Mouse (Mus musculus) embryonic fibroblast, embryonic 13.5 days (primary cell): ENCODE measurements at regions not wholly inside any gene's neighbourhood (a gene's known extent, or its start where the extent isn't known, plus 50 kb on each side); places are given as distances from the start of the nearest gene placed in this dataset.

Experiments
- CTCF ChIP-seq: IDR thresholded peaks from 2 replicates; pipeline ENCODE4 v1.5.1; 2011; ENCODE audit warnings: mild to moderate bottlenecking, control low read depth, low read length, moderate library complexity, borderline replicate concordance; ENCODE audit not compliant: insufficient read depth
- POLR2A ChIP-seq: IDR thresholded peaks from 2 replicates; pipeline ENCODE4 v1.6.1; 2011; ENCODE audit warnings: low read depth, mild to moderate bottlenecking, control low read depth, low read length, moderate library complexity

DNA sequence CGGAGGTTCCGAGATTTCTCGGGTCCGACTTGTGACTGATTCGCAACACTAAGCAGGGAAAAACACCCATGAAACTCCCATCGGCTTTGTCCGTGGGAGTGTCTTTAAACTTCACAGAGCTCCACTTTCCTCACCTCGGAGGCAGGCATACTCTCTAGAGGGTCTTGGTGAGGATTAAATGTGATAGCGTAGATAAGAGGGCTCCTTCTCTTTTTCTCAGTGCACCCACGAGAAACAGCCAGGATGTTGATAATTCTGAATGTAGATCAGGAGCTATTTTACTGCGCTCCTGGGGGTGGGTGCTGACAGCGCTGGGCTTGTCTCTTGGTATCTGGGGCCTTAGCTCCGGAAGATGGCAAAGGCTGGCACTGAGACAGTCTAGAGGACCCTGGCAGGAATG, 160.9 kb downstream of the Phlda1 start:
- TF ChIP-seq POLR2A = no peak
- TF ChIP-seq CTCF = no peak
